Mouse (Mus musculus) testis, adult 2 months (tissue): Measurements from ENCODE around the gene Vmn1r3.

Experiments
- CTCF ChIP-seq: fragments of 200-500 bp; IDR thresholded peaks from 2 replicates; pipeline ENCODE4 v1.5.1; 2012; ENCODE audit warnings: low read depth, mild to moderate bottlenecking, inconsistent platforms, low read length, moderate library complexity; ENCODE audit not compliant: control insufficient read depth, insufficient read depth, insufficient replicate concordance
- POLR2A ChIP-seq: fragments of 200-500 bp; IDR thresholded peaks from 2 replicates; pipeline ENCODE4 v1.6.1; 2012; ENCODE audit warnings: low read depth, mild to moderate bottlenecking, inconsistent platforms, low read length, moderate library complexity; ENCODE audit not compliant: control insufficient read depth

DNA sequence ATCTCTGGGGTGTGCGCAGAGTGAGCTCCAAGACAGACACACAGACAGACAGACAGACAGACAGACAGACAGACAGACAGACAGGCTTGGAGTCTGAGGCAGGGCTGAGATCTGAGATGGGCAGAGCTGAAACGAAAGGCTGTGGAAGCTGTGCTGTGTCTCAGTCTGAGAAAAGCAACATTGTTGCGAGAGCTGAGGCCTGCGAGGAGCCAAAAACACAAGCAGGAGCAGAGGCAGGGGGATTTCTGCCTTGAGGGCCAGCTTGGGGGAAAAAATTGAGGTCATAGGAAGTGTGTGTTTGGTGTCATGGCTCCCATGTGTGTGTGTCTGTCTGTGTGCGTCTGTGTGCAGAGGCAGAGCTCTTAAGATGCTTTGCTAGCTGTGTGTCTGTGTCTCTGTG, 42.6 kb upstream of the Vmn1r3 start:
- no peak for TF ChIP-seq CTCF
- TF ChIP-seq POLR2A = no peak
